Mouse (Mus musculus): ENCODE data around the gene Plpp4. TPM values are rescaled to one million over a fixed set of nuclear protein-coding genes. Genes with fewer than 3 reads are reported as not detected.

Gene Plpp4
- total RNA-seq (2021) = 10 to 100 TPM in 1 of 2 experiments, 1 to 10 TPM in 1; 9.3 to 12.2 TPM
- long read RNA-seq, experiment 1, partial matches to known transcripts = 1 of 5 reads
- long read RNA-seq, experiment 1, other reads (novel, unspliced or antisense) = 2 of 5 reads
- long read RNA-seq, experiment 2, transcript Plpp4-201 (7 exons, 1,256 nt) = major isoform, 9 of 15 reads
- long read RNA-seq, experiment 2, partial matches to known transcripts = 1 of 15 reads
- long read RNA-seq, experiment 2, other reads (novel, unspliced or antisense) = 5 of 15 reads

GRCm38 (mm10) chr7:129256621-129257373 lies at the start of gene Plpp4:
Gene Plpp4, plus strand, starts transcription at chr7:129257031.
- peak; percentile 27 to 41 for DNase-seq (ENCODE audit: low spot score in 2 of 2)
- Histone ChIP-seq H3K4me3 (peak within 1 kb of the TSS; percentile 57), H3K27ac (peak within 1 kb of the TSS; percentile 69)
- TF ChIP-seq CTCF (conservative IDR thresholded peaks at IDR 0.05) = no peak

- DNase-seq (ENCODE audit: low spot score in 2 of 2) = no peak
- H3K4me3 ChIP-seq = no peak overlapping the region
- TF ChIP-seq CTCF (conservative IDR thresholded peaks at IDR 0.05) = no peak
- H3K27ac ChIP-seq = no peak overlapping the region
Observed at GRCm38 (mm10) chr7:129215926-129216543, 40.8 kb upstream of the Plpp4 start.

GRCm38 (mm10) chr7:129216547-129217195 lies 40.2 kb upstream of the Plpp4 start:
- H3K27ac ChIP-seq = no peak overlapping the region
- H3K4me3 ChIP-seq = no peak overlapping the region
- no peak for TF ChIP-seq CTCF (conservative IDR thresholded peaks at IDR 0.05)
- DNase-seq (ENCODE audit: low spot score in 2 of 2) = no peak

- H3K27ac ChIP-seq = no peak overlapping the region
- TF ChIP-seq CTCF (conservative IDR thresholded peaks at IDR 0.05) = no peak
- no peak overlapping the region for H3K4me3 ChIP-seq
- no peak for DNase-seq (ENCODE audit: low spot score in 2 of 2)
Observed at GRCm38 (mm10) chr7:129220948-129221347, 35.9 kb upstream of the Plpp4 start.

- no peak for DNase-seq (ENCODE audit: low spot score in 2 of 2)
- Histone ChIP-seq H3K27ac (no peak overlapping the region), H3K4me3 (no peak overlapping the region)
- TF ChIP-seq CTCF (conservative IDR thresholded peaks at IDR 0.05) = no peak
Observed at GRCm38 (mm10) chr7:129221649-129222048, 35.2 kb upstream of the Plpp4 start.

GRCm38 (mm10) chr7:129235410-129235809 lies 21.4 kb upstream of the Plpp4 start:
- Histone ChIP-seq H3K4me3 (no peak overlapping the region), H3K27ac (no peak overlapping the region)
- DNase-seq (ENCODE audit: low spot score in 2 of 2) = peak; percentile 14 to 49
- TF ChIP-seq CTCF (conservative IDR thresholded peaks at IDR 0.05) = peak; percentile 89

- TF ChIP-seq CTCF (conservative IDR thresholded peaks at IDR 0.05) = no peak
- Histone ChIP-seq H3K27ac (no peak overlapping the region), H3K4me3 (no peak overlapping the region)
- DNase-seq (ENCODE audit: low spot score in 2 of 2) = no peak
Observed at GRCm38 (mm10) chr7:129235995-129236394, 20.8 kb upstream of the Plpp4 start.

GRCm38 (mm10) chr7:129250981-129251380 lies 5.8 kb upstream of the Plpp4 start:
- no peak for TF ChIP-seq CTCF (conservative IDR thresholded peaks at IDR 0.05)
- DNase-seq (ENCODE audit: low spot score in 2 of 2) = no peak
- H3K27ac ChIP-seq = no peak overlapping the region
- H3K4me3 ChIP-seq = no peak overlapping the region

GRCm38 (mm10) chr7:129253406-129253805 lies 3.4 kb upstream of the Plpp4 start:
- no peak overlapping the region for H3K27ac ChIP-seq
- DNase-seq (ENCODE audit: low spot score in 2 of 2) = no peak
- TF ChIP-seq CTCF (conservative IDR thresholded peaks at IDR 0.05) = no peak

GRCm38 (mm10) chr7:129254126-129254525 lies 2.7 kb upstream of the Plpp4 start:
- DNase-seq (ENCODE audit: low spot score in 2 of 2) = no peak
- no peak for TF ChIP-seq CTCF (conservative IDR thresholded peaks at IDR 0.05)
- Histone ChIP-seq H3K4me3 (no peak overlapping the region), H3K27ac (no peak overlapping the region)

More at GRCm38 (mm10) chr7:129253406-129253805, 3.4 kb upstream of the Plpp4 start:
- H3K4me3 ChIP-seq = no peak overlapping the region

- DNase-seq (ENCODE audit: low spot score in 2 of 2) = no peak
- Histone ChIP-seq H3K4me3 (no peak overlapping the region), H3K27ac (no peak overlapping the region)
- TF ChIP-seq CTCF (conservative IDR thresholded peaks at IDR 0.05) = no peak
Observed at GRCm38 (mm10) chr7:129255406-129255805, 1.4 kb upstream of the Plpp4 start.

GRCm38 (mm10) chr7:129257374-129258018 lies 665 bp downstream of the Plpp4 start:
- DNase-seq (ENCODE audit: low spot score in 2 of 2) = no peak
- Histone ChIP-seq H3K27ac (peak overlapping the region; percentile 69; the same call in 1 of the 2 replicates), H3K4me3 (peak overlapping the region; percentile 57)
- TF ChIP-seq CTCF (conservative IDR thresholded peaks at IDR 0.05) = no peak
